Mouse (Mus musculus): ENCODE results near the gene Zfp865. TPM values are rescaled to one million over a fixed set of nuclear protein-coding genes. Genes with fewer than 3 reads are reported as not detected.

The Zfp865 gene
- polyA plus RNA-seq, 1 experiment from 2014 or later = 5.9 TPM

DNA sequence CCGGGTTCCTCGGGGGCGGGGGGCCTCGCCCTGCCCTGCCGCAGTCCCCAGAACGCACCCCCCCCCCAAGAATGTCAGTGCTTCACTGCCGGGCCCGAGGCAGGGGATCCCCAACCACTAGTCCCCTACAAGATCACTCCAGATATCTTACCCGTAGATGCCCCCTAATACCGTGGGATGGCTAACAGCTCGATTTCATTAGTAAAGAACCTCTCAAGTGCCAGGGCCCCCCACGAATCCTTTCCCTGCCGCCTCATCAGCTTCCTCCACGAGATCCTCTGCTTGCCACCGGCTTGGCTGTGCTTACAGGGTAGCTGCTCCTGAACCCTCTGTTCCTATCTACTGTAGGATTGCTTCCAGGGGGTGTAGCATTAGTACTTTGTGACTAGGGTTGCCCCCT, 509 bp downstream of the Zfp865 start:
- no peaks in the 10 kb centered on the region for H3K27me3 ChIP-seq (replicated peaks; ENCODE audit: control insufficient read depth, insufficient read depth, low read length)
- H3K9me3 ChIP-seq (replicated peaks; ENCODE audit: control insufficient read depth, low read length) = no peaks in the 10 kb centered on the region
- DNase-seq (ENCODE audit: low spot score) (peak; percentile 15), ATAC-seq (no peak; the same call in 1 of the 2 replicates)
- peak overlapping the region; percentile 94 for H3K9ac ChIP-seq (ENCODE audit: low read length)
- peaks cover 28% of the 10 kb centered on the region for H3K36me3 ChIP-seq (ENCODE audit: control insufficient read depth, insufficient read depth, low read length)
- 2% methylated on average over 9 of the region's 15 CpGs for WGBS
- H3K4me1 ChIP-seq (ENCODE audit: control insufficient read depth, insufficient read depth, low read length) = peaks cover 13% of the 10 kb centered on the region
- H3K4me2 ChIP-seq (ENCODE audit: low read length) = peak overlapping the region; percentile 84
- H3K4me3 ChIP-seq (ENCODE audit: low read depth, low read length) = peak overlapping the region; percentile 85
- H3K27ac ChIP-seq (ENCODE audit: low read depth, low read length) = peak overlapping the region; percentile 91

DNA sequence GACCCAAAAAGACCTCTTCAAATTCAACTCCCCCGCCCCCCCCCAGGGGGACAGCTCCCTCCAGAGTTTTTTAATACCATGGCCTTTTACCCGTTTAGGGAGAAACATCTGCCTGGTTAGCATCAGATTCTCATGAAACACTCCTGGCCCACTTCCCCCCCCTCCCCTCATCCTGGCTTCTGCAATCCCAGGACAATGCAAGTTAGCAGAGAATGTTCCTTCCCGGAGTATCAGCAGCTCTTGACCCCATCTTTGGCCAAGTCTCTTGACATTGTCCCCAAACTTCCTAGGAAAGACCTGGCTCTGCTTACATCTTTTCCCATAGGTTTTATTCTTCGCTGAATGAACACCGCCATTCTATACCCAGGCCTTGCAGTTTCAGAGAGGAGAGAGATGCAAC, 1.0 kb downstream of the Zfp865 start:
- Histone ChIP-seq H3K27me3 (replicated peaks; ENCODE audit: control insufficient read depth, insufficient read depth, low read length) (no peaks in the 10 kb centered on the region), H3K4me1 (ENCODE audit: control insufficient read depth, insufficient read depth, low read length) (peaks cover 10% of the 10 kb centered on the region), H3K4me2 (ENCODE audit: low read length) (peak overlapping the region; percentile 84), H3K9ac (ENCODE audit: low read length) (peak overlapping the region; percentile 94), H3K4me3 (ENCODE audit: low read depth, low read length) (peak overlapping the region; percentile 85), H3K9me3 (replicated peaks; ENCODE audit: control insufficient read depth, low read length) (no peaks in the 10 kb centered on the region), H3K36me3 (ENCODE audit: control insufficient read depth, insufficient read depth, low read length) (peaks cover 28% of the 10 kb centered on the region), H3K27ac (ENCODE audit: low read depth, low read length) (peak overlapping the region; percentile 91; the same call in 1 of the 2 replicates)
- DNase-seq (ENCODE audit: low spot score) = no peak
- WGBS = 47% methylated on average over 5 of the region's 5 CpGs
- ATAC-seq = no peak

DNA sequence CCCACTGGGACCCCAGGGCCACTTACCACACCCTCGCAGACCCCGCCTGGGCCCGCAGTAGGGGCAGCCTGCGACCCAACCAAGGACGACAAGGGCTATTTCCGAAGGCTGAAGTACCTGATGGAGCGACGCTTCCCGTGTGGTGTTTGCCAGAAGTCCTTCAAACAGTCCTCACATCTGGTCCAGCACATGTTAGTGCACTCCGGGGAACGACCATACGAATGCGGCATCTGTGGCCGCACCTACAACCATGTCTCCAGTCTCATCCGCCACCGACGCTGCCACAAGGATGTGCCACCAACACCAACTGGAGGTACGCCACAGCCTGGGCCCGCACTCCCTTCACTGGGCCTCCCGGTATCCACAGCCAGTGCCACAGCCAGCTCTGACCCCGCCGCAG, 9.4 kb downstream of the Zfp865 start:
- Histone ChIP-seq H3K36me3 (ENCODE audit: control insufficient read depth, insufficient read depth, low read length) (peaks cover 71% of the 10 kb centered on the region), H3K9ac (ENCODE audit: low read length) (no peak overlapping the region), H3K27ac (ENCODE audit: low read depth, low read length) (no peak overlapping the region), H3K4me1 (ENCODE audit: control insufficient read depth, insufficient read depth, low read length) (no peaks in the 10 kb centered on the region), H3K9me3 (replicated peaks; ENCODE audit: control insufficient read depth, low read length) (peaks cover 21% of the 10 kb centered on the region), H3K4me2 (ENCODE audit: low read length) (no peak overlapping the region), H3K4me3 (ENCODE audit: low read depth, low read length) (no peak overlapping the region), H3K27me3 (replicated peaks; ENCODE audit: control insufficient read depth, insufficient read depth, low read length) (no peaks in the 10 kb centered on the region)
- ATAC-seq = no peak
- DNase-seq (ENCODE audit: low spot score) = no peak
- 97% methylated on average over 22 of the region's 22 CpGs for WGBS

DNA sequence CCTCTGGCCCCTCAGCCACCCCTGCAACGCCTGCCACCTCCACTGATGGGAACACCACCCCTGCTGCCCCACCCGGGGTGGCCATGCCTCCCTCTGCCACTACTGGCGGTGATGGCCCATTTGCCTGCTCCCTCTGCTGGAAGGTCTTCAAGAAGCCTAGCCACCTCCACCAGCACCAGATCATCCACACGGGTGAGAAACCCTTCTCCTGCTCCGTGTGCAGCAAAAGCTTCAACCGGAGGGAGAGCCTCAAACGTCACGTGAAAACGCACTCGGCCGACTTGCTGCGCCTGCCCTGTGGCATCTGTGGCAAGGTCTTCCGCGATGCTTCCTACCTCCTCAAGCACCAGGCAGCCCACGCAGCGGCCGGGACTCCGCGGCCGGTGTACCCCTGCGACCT, 9.8 kb downstream of the Zfp865 start:
- Histone ChIP-seq H3K4me2 (ENCODE audit: low read length) (no peak overlapping the region), H3K4me3 (ENCODE audit: low read depth, low read length) (no peak overlapping the region), H3K36me3 (ENCODE audit: control insufficient read depth, insufficient read depth, low read length) (peaks cover 72% of the 10 kb centered on the region), H3K9ac (ENCODE audit: low read length) (no peak overlapping the region), H3K27me3 (replicated peaks; ENCODE audit: control insufficient read depth, insufficient read depth, low read length) (no peaks in the 10 kb centered on the region), H3K4me1 (ENCODE audit: control insufficient read depth, insufficient read depth, low read length) (no peaks in the 10 kb centered on the region), H3K9me3 (replicated peaks; ENCODE audit: control insufficient read depth, low read length) (peaks cover 21% of the 10 kb centered on the region), H3K27ac (ENCODE audit: low read depth, low read length) (no peak overlapping the region)
- ATAC-seq (no peak), DNase-seq (ENCODE audit: low spot score) (no peak)
- WGBS = 96% methylated on average over 21 of the region's 21 CpGs

- WGBS = 88% methylated on average over 63 of the region's 63 CpGs
- H3K36me3 ChIP-seq (ENCODE audit: control insufficient read depth, insufficient read depth, low read length) = peaks cover 76% of the 10 kb centered on the region
These were observed 10.5 kb downstream of the Zfp865 start for GRCm38 (mm10) chr7:5030554-5031275.

GRCm38 (mm10) chr7:5031496-5031895, 11.3 kb downstream of the Zfp865 start:
- Histone ChIP-seq H3K9ac (ENCODE audit: low read length) (no peak overlapping the region), H3K4me3 (ENCODE audit: low read depth, low read length) (no peak overlapping the region), H3K27ac (ENCODE audit: low read depth, low read length) (no peak overlapping the region), H3K36me3 (ENCODE audit: control insufficient read depth, insufficient read depth, low read length) (peaks cover 80% of the 10 kb centered on the region), H3K9me3 (replicated peaks; ENCODE audit: control insufficient read depth, low read length) (peaks cover 21% of the 10 kb centered on the region), H3K4me1 (ENCODE audit: control insufficient read depth, insufficient read depth, low read length) (no peaks in the 10 kb centered on the region), H3K4me2 (ENCODE audit: low read length) (no peak overlapping the region), H3K27me3 (replicated peaks; ENCODE audit: control insufficient read depth, insufficient read depth, low read length) (no peaks in the 10 kb centered on the region)
- DNase-seq (ENCODE audit: low spot score) (no peak), ATAC-seq (no peak)
- 80% methylated on average over 46 of the region's 46 CpGs for WGBS

More at GRCm38 (mm10) chr7:5030554-5031275, 10.5 kb downstream of the Zfp865 start:
- ATAC-seq (no peak), DNase-seq (ENCODE audit: low spot score) (no peak)
- H3K4me2 ChIP-seq (ENCODE audit: low read length) = no peak overlapping the region
- no peak overlapping the region for H3K4me3 ChIP-seq (ENCODE audit: low read depth, low read length)
- H3K9me3 ChIP-seq (replicated peaks; ENCODE audit: control insufficient read depth, low read length) = peaks cover 21% of the 10 kb centered on the region
- no peak overlapping the region for H3K9ac ChIP-seq (ENCODE audit: low read length)
- H3K4me1 ChIP-seq (ENCODE audit: control insufficient read depth, insufficient read depth, low read length) = no peaks in the 10 kb centered on the region
- no peaks in the 10 kb centered on the region for H3K27me3 ChIP-seq (replicated peaks; ENCODE audit: control insufficient read depth, insufficient read depth, low read length)
- H3K27ac ChIP-seq (ENCODE audit: low read depth, low read length) = no peak overlapping the region

- DNase-seq (ENCODE audit: low spot score) = no peak
- H3K27me3 ChIP-seq (replicated peaks; ENCODE audit: control insufficient read depth, insufficient read depth, low read length) = no peaks in the 10 kb centered on the region
- WGBS = 92% methylated on average over 3 of the region's 3 CpGs
- H3K36me3 ChIP-seq (ENCODE audit: control insufficient read depth, insufficient read depth, low read length) = peaks cover 64% of the 10 kb centered on the region
- H3K9me3 ChIP-seq (replicated peaks; ENCODE audit: control insufficient read depth, low read length) = peaks cover 21% of the 10 kb centered on the region
- H3K27ac ChIP-seq (ENCODE audit: low read depth, low read length) = no peak within 1 kb of the TSS
- no peak for ATAC-seq
- H3K9ac ChIP-seq (ENCODE audit: low read length) = no peak within 1 kb of the TSS
- H3K4me1 ChIP-seq (ENCODE audit: control insufficient read depth, insufficient read depth, low read length) = 0 out of 2 replicates have a peak, but pooled peaks cover 7% of the 10 kb centered on the region
- H3K4me2 ChIP-seq (ENCODE audit: low read length) = no peak within 1 kb of the TSS
- no peak within 1 kb of the TSS for H3K4me3 ChIP-seq (ENCODE audit: low read depth, low read length)
These were observed 13.6 kb downstream of the Zfp865 start, which contains the start of gene 4632433K11Rik for GRCm38 (mm10) chr7:5033818-5034217. Gene 4632433K11Rik (plus strand): TSS chr7:5034118.

- peaks cover 46% of the 10 kb centered on the region for H3K36me3 ChIP-seq (ENCODE audit: control insufficient read depth, insufficient read depth, low read length)
- peaks cover 11% of the 10 kb centered on the region for H3K9me3 ChIP-seq (replicated peaks; ENCODE audit: control insufficient read depth, low read length)
- no peak overlapping the region for H3K9ac ChIP-seq (ENCODE audit: low read length)
- 0 out of 2 replicates have a peak, but pooled peaks cover 8% of the 10 kb centered on the region for H3K4me1 ChIP-seq (ENCODE audit: control insufficient read depth, insufficient read depth, low read length)
- DNase-seq (ENCODE audit: low spot score) = no peak
- no peak overlapping the region for H3K4me2 ChIP-seq (ENCODE audit: low read length)
- H3K4me3 ChIP-seq (ENCODE audit: low read depth, low read length) = no peak overlapping the region
- ATAC-seq = no peak
- H3K27ac ChIP-seq (ENCODE audit: low read depth, low read length) = no peak overlapping the region
- no peaks in the 10 kb centered on the region for H3K27me3 ChIP-seq (replicated peaks; ENCODE audit: control insufficient read depth, insufficient read depth, low read length)
- 99% methylated on average over 17 of the region's 17 CpGs for WGBS
These were observed 15.5 kb downstream of the Zfp865 start for GRCm38 (mm10) chr7:5035628-5036027.

DNA sequence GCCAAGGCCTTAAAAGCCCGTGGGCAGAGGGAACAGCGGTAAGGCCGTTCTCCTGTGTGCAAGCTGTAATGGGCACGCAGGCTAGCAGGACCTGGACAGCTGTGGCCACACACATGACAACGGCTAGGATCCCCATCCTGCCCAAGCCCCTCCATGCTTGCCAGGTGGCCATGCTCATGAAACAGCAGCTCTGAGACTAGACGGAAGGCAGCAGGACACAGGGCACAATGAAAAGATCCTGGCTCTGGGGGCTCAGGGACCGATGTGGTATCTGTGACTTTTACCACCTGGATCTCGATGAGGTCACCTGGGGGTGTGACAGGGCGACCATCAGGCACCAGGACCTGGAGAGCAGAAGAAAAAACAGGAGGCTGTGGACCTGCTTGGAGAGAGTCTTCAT, 16.0 kb downstream of the Zfp865 start:
- Histone ChIP-seq H3K27me3 (replicated peaks; ENCODE audit: control insufficient read depth, insufficient read depth, low read length) (no peaks in the 10 kb centered on the region), H3K4me2 (ENCODE audit: low read length) (no peak overlapping the region), H3K4me3 (ENCODE audit: low read depth, low read length) (no peak overlapping the region), H3K9ac (ENCODE audit: low read length) (no peak overlapping the region), H3K9me3 (replicated peaks; ENCODE audit: control insufficient read depth, low read length) (peaks cover 6% of the 10 kb centered on the region), H3K36me3 (ENCODE audit: control insufficient read depth, insufficient read depth, low read length) (peaks cover 41% of the 10 kb centered on the region), H3K27ac (ENCODE audit: low read depth, low read length) (no peak overlapping the region), H3K4me1 (ENCODE audit: control insufficient read depth, insufficient read depth, low read length) (0 out of 2 replicates have a peak, but pooled peaks cover 8% of the 10 kb centered on the region)
- ATAC-seq = no peak
- 95% methylated on average over 9 of the region's 9 CpGs for WGBS
- no peak for DNase-seq (ENCODE audit: low spot score)

Measured in forebrain, embryonic 14.5 days (tissue).